Mouse (Mus musculus) heart, adult 2 months (tissue): ENCODE data around the gene Flywch2.
A peak's percentile ranks its signal among the peaks of the same experiment; 100 is the strongest.

Source experiments
- CTCF ChIP-seq: fragments of 200-600 bp; IDR thresholded peaks from 2 replicates; pipeline ENCODE4 v1.8.1; 2022; ENCODE audit warnings: antibody characterized with exemption, mild to moderate bottlenecking, moderate library complexity
- EP300 ChIP-seq: fragments of 200-500 bp; IDR thresholded peaks from 2 replicates; pipeline ENCODE4 v1.6.1; 2011; ENCODE audit warnings: low read depth, low read length, control low read depth; ENCODE audit not compliant: insufficient read depth
- POLR2A ChIP-seq: fragments of 200-500 bp; IDR thresholded peaks from 2 replicates; pipeline ENCODE4 v1.6.1; 2011; ENCODE audit warnings: mild to moderate bottlenecking, low read depth, low read length, control low read depth; ENCODE audit not compliant: insufficient read depth

GRCm38 (mm10) chr17:23806867-23807266 lies 21.0 kb upstream of the Flywch2 start:
- TF ChIP-seq CTCF (peak; percentile 73), EP300 (no peak), POLR2A (no peak)
